Mouse (Mus musculus): ENCODE data around the gene Slc39a2. TPM values are rescaled to one million over a fixed set of nuclear protein-coding genes. Genes with fewer than 3 reads are reported as not detected.
A peak's percentile ranks its signal among the peaks of the same experiment; 100 is the strongest.

The Slc39a2 gene
- total and polyA plus RNA-seq, 3 experiments = 0.02 to 0.38 TPM; not detected in 1

- DNase-seq (ENCODE audit: low spot score) (no peak), ATAC-seq (ENCODE audit: extremely low read depth, insufficient number of reproducible peaks, low FRiP score, poor library complexity, severe bottlenecking) (no peak)
- H3K4me1 ChIP-seq (ENCODE audit: insufficient read depth, low read depth, low read length) = no peaks in the 10 kb centered on the region; the same call in 1 of the 2 replicates
- TF ChIP-seq GATA1 (IDR thresholded peaks at IDR 0.05; ENCODE audit: borderline replicate concordance, low read length) (no peak), POLR2AphosphoS5 (IDR thresholded peaks at IDR 0.05; ENCODE audit: insufficient replicate concordance, low read depth, low read length) (no peak), CTCF (IDR thresholded peaks at IDR 0.05; ENCODE audit: low read depth, low read length) (no peak), TAL1 (conservative IDR thresholded peaks at IDR 0.05; ENCODE audit: low read depth, low read length) (no peak), GATA2 (IDR thresholded peaks at IDR 0.05; ENCODE audit: borderline replicate concordance, low read depth, low read length) (no peak)
- H3K36me3 ChIP-seq (replicated peaks) = no peaks in the 10 kb centered on the region
- H3K4me3 ChIP-seq (ENCODE audit: low read depth, low read length) = no peak overlapping the region
- no peaks in the 10 kb centered on the region for H3K9me3 ChIP-seq (replicated peaks)
- peaks cover 48% of the 10 kb centered on the region for H3K27me3 ChIP-seq (ENCODE audit: insufficient read depth, low read length)
Observed at GRCm38 (mm10) chr14:51911301-51911700, 18.6 kb downstream of the Slc39a2 start.

GRCm38 (mm10) chr14:51912391-51913061 is 19.8 kb downstream of the Slc39a2 start:
- DNase-seq (ENCODE audit: low spot score) = no peak
- peaks cover 37% of the 10 kb centered on the region for H3K27me3 ChIP-seq (ENCODE audit: insufficient read depth, low read length)
- no peaks in the 10 kb centered on the region for H3K9me3 ChIP-seq (replicated peaks)
- ATAC-seq (ENCODE audit: extremely low read depth, insufficient number of reproducible peaks, low FRiP score, poor library complexity, severe bottlenecking) = no peak
- TF ChIP-seq GATA1 (IDR thresholded peaks at IDR 0.05; ENCODE audit: borderline replicate concordance, low read length) = no peak
- no peak for TF ChIP-seq CTCF (IDR thresholded peaks at IDR 0.05; ENCODE audit: low read depth, low read length)
- no peak for TF ChIP-seq POLR2AphosphoS5 (IDR thresholded peaks at IDR 0.05; ENCODE audit: insufficient replicate concordance, low read depth, low read length)
- no peak for TF ChIP-seq TAL1 (conservative IDR thresholded peaks at IDR 0.05; ENCODE audit: low read depth, low read length)
- no peak for TF ChIP-seq GATA2 (IDR thresholded peaks at IDR 0.05; ENCODE audit: borderline replicate concordance, low read depth, low read length)
- H3K4me1 ChIP-seq (ENCODE audit: insufficient read depth, low read depth, low read length) = no peaks in the 10 kb centered on the region; the same call in 1 of the 2 replicates
- no peaks in the 10 kb centered on the region for H3K36me3 ChIP-seq (replicated peaks)
- H3K4me3 ChIP-seq (ENCODE audit: low read depth, low read length) = no peak overlapping the region

- H3K36me3 ChIP-seq (replicated peaks) = no peaks in the 10 kb centered on the region
- DNase-seq (ENCODE audit: low spot score) = no peak
- peaks cover 34% of the 10 kb centered on the region for H3K27me3 ChIP-seq (ENCODE audit: insufficient read depth, low read length)
- no peaks in the 10 kb centered on the region; the same call in 1 of the 2 replicates for H3K4me1 ChIP-seq (ENCODE audit: insufficient read depth, low read depth, low read length)
- peak overlapping the region; percentile 9; the same call in 1 of the 2 replicates for H3K4me3 ChIP-seq (ENCODE audit: low read depth, low read length)
- TF ChIP-seq TAL1 (conservative IDR thresholded peaks at IDR 0.05; ENCODE audit: low read depth, low read length) = no peak
- no peak for TF ChIP-seq GATA1 (IDR thresholded peaks at IDR 0.05; ENCODE audit: borderline replicate concordance, low read length)
- no peak for TF ChIP-seq GATA2 (IDR thresholded peaks at IDR 0.05; ENCODE audit: borderline replicate concordance, low read depth, low read length)
- no peak for TF ChIP-seq CTCF (IDR thresholded peaks at IDR 0.05; ENCODE audit: low read depth, low read length)
- no peak for TF ChIP-seq POLR2AphosphoS5 (IDR thresholded peaks at IDR 0.05; ENCODE audit: insufficient replicate concordance, low read depth, low read length)
- no peak for ATAC-seq (ENCODE audit: extremely low read depth, insufficient number of reproducible peaks, low FRiP score, poor library complexity, severe bottlenecking)
- H3K9me3 ChIP-seq (replicated peaks) = no peaks in the 10 kb centered on the region
Observed at GRCm38 (mm10) chr14:51913062-51913959, 20.6 kb downstream of the Slc39a2 start.

DNA sequence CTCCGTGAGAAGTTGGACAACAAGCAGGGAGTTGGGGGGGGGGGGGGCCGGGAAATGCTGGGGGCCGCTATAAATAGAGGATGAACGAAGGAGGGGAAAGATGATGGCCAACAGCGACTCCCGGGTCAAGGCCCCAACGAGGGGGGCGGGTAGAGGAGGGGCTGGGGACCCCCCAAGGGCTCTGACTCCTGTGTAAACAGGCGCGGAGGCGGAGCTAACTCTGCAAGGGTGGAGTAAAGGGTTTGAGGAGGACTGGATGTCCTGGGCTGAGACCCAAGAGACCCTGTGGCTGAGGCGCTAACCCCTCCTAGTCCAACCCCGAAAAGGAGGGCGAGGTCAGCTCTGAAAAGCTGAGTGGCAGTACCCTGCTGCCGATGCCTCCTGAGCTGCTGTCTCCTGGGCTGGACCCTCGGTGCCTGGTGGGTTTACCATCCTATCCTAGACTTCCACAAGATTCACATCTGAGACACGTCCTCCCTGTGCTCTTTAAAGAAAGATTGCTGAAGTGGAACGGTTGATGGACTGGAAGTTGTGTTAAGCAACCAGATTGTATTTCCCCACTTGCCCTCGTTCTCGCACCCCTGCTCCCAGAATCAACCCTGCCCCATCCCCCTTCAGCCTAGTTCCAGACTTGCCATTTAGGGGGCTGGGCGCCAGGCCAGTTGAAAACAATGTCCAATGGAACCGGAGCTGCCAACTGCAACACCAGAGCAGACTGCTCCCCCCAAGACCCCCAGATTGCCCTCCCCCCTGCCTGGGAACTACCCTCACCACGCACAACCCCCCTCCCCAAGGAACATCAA is 21.5 kb downstream of the Slc39a2 start, which contains the start of gene Ndrg2:
TSS of gene Ndrg2 (minus strand) at position 199 of the 803 bp plus-strand sequence.
- no peak for ATAC-seq (ENCODE audit: extremely low read depth, insufficient number of reproducible peaks, low FRiP score, poor library complexity, severe bottlenecking)

GRCm38 (mm10) chr14:51915030-51915429 is 22.3 kb downstream of the Slc39a2 start:
- DNase-seq (ENCODE audit: low spot score) (no peak), ATAC-seq (ENCODE audit: extremely low read depth, insufficient number of reproducible peaks, low FRiP score, poor library complexity, severe bottlenecking) (no peak)
- TF ChIP-seq GATA1 (IDR thresholded peaks at IDR 0.05; ENCODE audit: borderline replicate concordance, low read length) = no peak
- TF ChIP-seq POLR2AphosphoS5 (IDR thresholded peaks at IDR 0.05; ENCODE audit: insufficient replicate concordance, low read depth, low read length) = no peak
- TF ChIP-seq TAL1 (conservative IDR thresholded peaks at IDR 0.05; ENCODE audit: low read depth, low read length) = no peak
- TF ChIP-seq CTCF (IDR thresholded peaks at IDR 0.05; ENCODE audit: low read depth, low read length) = no peak
- no peak for TF ChIP-seq GATA2 (IDR thresholded peaks at IDR 0.05; ENCODE audit: borderline replicate concordance, low read depth, low read length)
- Histone ChIP-seq H3K36me3 (replicated peaks) (no peaks in the 10 kb centered on the region), H3K9me3 (replicated peaks) (no peaks in the 10 kb centered on the region), H3K4me1 (ENCODE audit: insufficient read depth, low read depth, low read length) (no peaks in the 10 kb centered on the region; the same call in 1 of the 2 replicates), H3K4me3 (ENCODE audit: low read depth, low read length) (no peak overlapping the region), H3K27me3 (ENCODE audit: insufficient read depth, low read length) (peaks cover 32% of the 10 kb centered on the region)

More for the DNA sequence above, 21.5 kb downstream of the Slc39a2 start, which contains the start of gene Ndrg2:
- no peaks in the 10 kb centered on the region; the same call in 1 of the 2 replicates for H3K4me1 ChIP-seq (ENCODE audit: insufficient read depth, low read depth, low read length)
- DNase-seq (ENCODE audit: low spot score) = no peak
- no peaks in the 10 kb centered on the region for H3K36me3 ChIP-seq (replicated peaks)
- H3K4me3 ChIP-seq (ENCODE audit: low read depth, low read length) = peak within 1 kb of the TSS; percentile 9; the same call in 1 of the 2 replicates
- TF ChIP-seq TAL1 (conservative IDR thresholded peaks at IDR 0.05; ENCODE audit: low read depth, low read length) (no peak), CTCF (IDR thresholded peaks at IDR 0.05; ENCODE audit: low read depth, low read length) (no peak), GATA1 (IDR thresholded peaks at IDR 0.05; ENCODE audit: borderline replicate concordance, low read length) (no peak), POLR2AphosphoS5 (IDR thresholded peaks at IDR 0.05; ENCODE audit: insufficient replicate concordance, low read depth, low read length) (no peak), GATA2 (IDR thresholded peaks at IDR 0.05; ENCODE audit: borderline replicate concordance, low read depth, low read length) (no peak)
- peaks cover 34% of the 10 kb centered on the region for H3K27me3 ChIP-seq (ENCODE audit: insufficient read depth, low read length)
- no peaks in the 10 kb centered on the region for H3K9me3 ChIP-seq (replicated peaks)

Measured in G1E (cell line).